In genomic region chr15:101182676-101183075, GRCm38 (mm10) we compare ENCODE assay signal across 19 mouse cellular contexts. TPM values are rescaled to one million over a fixed set of nuclear protein-coding genes. Genes with fewer than 3 reads are reported as not detected.
DNase-seq lines count a peak whose midpoint lies in the region; ATAC-seq and TF ChIP-seq lines count a peak whose summit lies in the region.
"Had no signal": no experiment of that assay in that cellular context is flagged by ENCODE, and none has a peak within 500 bp of the region (broad histone marks: within the 10 kb centered on the region; RNA-seq: fewer than 3 reads in every experiment).

No protein-coding gene starts in this region.

- peaks cover 29% of the 10 kb centered on the region for H3K36me3 ChIP-seq in hindbrain, embryonic 10.5 days
- H3K36me3 ChIP-seq in hindbrain, embryonic 14.5 days (replicated peaks; ENCODE audit: control insufficient read depth, insufficient read depth): 0 out of 2 replicates have a peak, but pooled peaks cover 3% of the 10 kb centered on the region
- no peaks in the 10 kb centered on the region for H3K36me3 ChIP-seq in neural tube, embryonic 11.5 days (ENCODE audit: control insufficient read depth, insufficient read depth, low read length)
- no peaks in the 10 kb centered on the region for H3K36me3 ChIP-seq in intestine, postnatal 0 days (ENCODE audit: control insufficient read depth, insufficient read depth)
- 0 out of 2 replicates have a peak, but pooled peaks cover 2% of the 10 kb centered on the region for H3K36me3 ChIP-seq in stomach, postnatal 0 days (ENCODE audit: control insufficient read depth, insufficient read depth, low read length)
- H3K36me3 ChIP-seq: G1E had no signal

- no peaks in the 10 kb centered on the region for H3K27me3 ChIP-seq in hindbrain, embryonic 10.5 days (ENCODE audit: insufficient read depth, poor library complexity, severe bottlenecking)
- H3K27me3 ChIP-seq in hindbrain, embryonic 14.5 days (ENCODE audit: control insufficient read depth, insufficient read depth, low read length): no peaks in the 10 kb centered on the region
- no peaks in the 10 kb centered on the region for H3K27me3 ChIP-seq in neural tube, embryonic 11.5 days (ENCODE audit: control insufficient read depth, insufficient read depth, low read length)
- H3K27me3 ChIP-seq in intestine, postnatal 0 days (replicated peaks; ENCODE audit: control insufficient read depth, insufficient read depth, low read length): no peaks in the 10 kb centered on the region
- no peaks in the 10 kb centered on the region for H3K27me3 ChIP-seq in stomach, postnatal 0 days (ENCODE audit: control insufficient read depth, insufficient read depth, low read length)
- H3K27me3 ChIP-seq: midbrain, embryonic 12.5 days had no signal

- DNase-seq in hindbrain, embryonic 10.5 days (ENCODE audit: low spot score): no peak
- DNase-seq in hindbrain, embryonic 14.5 days (ENCODE audit: low spot score): no peak
- DNase-seq in neural tube, embryonic 11.5 days (ENCODE audit: low spot score): no peak
- DNase-seq in neural tube, embryonic 10.5 days (ENCODE audit: extremely low spot score, low spot score): no peak
- no peak for DNase-seq in stomach, postnatal 0 days (ENCODE audit: low spot score)
- no peak for DNase-seq in ovary, postnatal 10 days (ENCODE audit: low spot score)
- no peak for DNase-seq in thymus, postnatal 10 days (ENCODE audit: low spot score in 2 of 2)
- DNase-seq: B cell, adult 2 months; cerebellum, postnatal 14 days; heart, adult 2 months; heart, postnatal 14 days; kidney, adult 8-10 months; layer of hippocampus, adult 9-11 months; liver, postnatal 0 days; right cerebral cortex, adult 18-20 months; thymus, postnatal 4 days had no signal

- TF ChIP-seq EP300 in stomach, postnatal 0 days (optimal IDR thresholded peaks at IDR 0.05): no peak

- 0 out of 2 replicates have a peak, but pooled peaks cover 8% of the 10 kb centered on the region for H3K9me3 ChIP-seq in hindbrain, embryonic 10.5 days
- H3K9me3 ChIP-seq in hindbrain, embryonic 14.5 days (ENCODE audit: control insufficient read depth, low read length): no peaks in the 10 kb centered on the region; the same call in 1 of the 2 replicates
- no peaks in the 10 kb centered on the region for H3K9me3 ChIP-seq in neural tube, embryonic 11.5 days (ENCODE audit: control insufficient read depth, low read length)
- H3K9me3 ChIP-seq in intestine, postnatal 0 days (ENCODE audit: control insufficient read depth): no peaks in the 10 kb centered on the region
- H3K9me3 ChIP-seq in stomach, postnatal 0 days (ENCODE audit: control insufficient read depth, low read length): no peaks in the 10 kb centered on the region
- H3K9me3 ChIP-seq: midbrain, embryonic 12.5 days had no signal

- no peak overlapping the region for H3K4me3 ChIP-seq in hindbrain, embryonic 10.5 days
- H3K4me3 ChIP-seq in hindbrain, embryonic 14.5 days (replicated peaks; ENCODE audit: low read length): no peak overlapping the region
- H3K4me3 ChIP-seq in neural tube, embryonic 11.5 days (ENCODE audit: low read depth, low read length): no peak overlapping the region
- H3K4me3 ChIP-seq in intestine, postnatal 0 days (ENCODE audit: low read depth, low read length): no peak overlapping the region
- H3K4me3 ChIP-seq in stomach, postnatal 0 days (ENCODE audit: low read depth, low read length): no peak overlapping the region
- H3K4me3 ChIP-seq: heart, adult 2 months; midbrain, embryonic 12.5 days had no signal

- H3K4me1 ChIP-seq in hindbrain, embryonic 10.5 days (replicated peaks): peaks cover 48% of the 10 kb centered on the region
- H3K4me1 ChIP-seq in hindbrain, embryonic 14.5 days (replicated peaks; ENCODE audit: control insufficient read depth, insufficient read depth, low read length): peaks cover 30% of the 10 kb centered on the region
- H3K4me1 ChIP-seq in neural tube, embryonic 11.5 days (ENCODE audit: control insufficient read depth, insufficient read depth, low read length): peaks cover 20% of the 10 kb centered on the region
- peaks cover 20% of the 10 kb centered on the region for H3K4me1 ChIP-seq in intestine, postnatal 0 days (replicated peaks; ENCODE audit: control insufficient read depth, insufficient read depth, low read length)
- peaks cover 13% of the 10 kb centered on the region for H3K4me1 ChIP-seq in stomach, postnatal 0 days (replicated peaks; ENCODE audit: control insufficient read depth, insufficient read depth)

- no peak overlapping the region for H3K9ac ChIP-seq in hindbrain, embryonic 14.5 days
- H3K9ac ChIP-seq in neural tube, embryonic 11.5 days (ENCODE audit: low read length): no peak overlapping the region
- H3K9ac ChIP-seq in intestine, postnatal 0 days (ENCODE audit: low read depth, low read length): no peak overlapping the region
- no peak overlapping the region for H3K9ac ChIP-seq in stomach, postnatal 0 days (ENCODE audit: low read length)
- H3K9ac ChIP-seq: liver, postnatal 0 days; midbrain, embryonic 12.5 days had no signal

- H3K4me2 ChIP-seq in hindbrain, embryonic 14.5 days (replicated peaks): no peak overlapping the region
- no peak overlapping the region for H3K4me2 ChIP-seq in neural tube, embryonic 11.5 days (ENCODE audit: low read depth)
- H3K4me2 ChIP-seq in intestine, postnatal 0 days (replicated peaks; ENCODE audit: low read depth): no peak overlapping the region; the same call in 1 of the 2 replicates
- no peak overlapping the region for H3K4me2 ChIP-seq in stomach, postnatal 0 days (replicated peaks; ENCODE audit: low read depth)
- H3K4me2 ChIP-seq: midbrain, embryonic 12.5 days had no signal

- H3K27ac ChIP-seq in hindbrain, embryonic 10.5 days: peak overlapping the region; percentile 8; the same call in 1 of the 2 replicates
- H3K27ac ChIP-seq in hindbrain, embryonic 14.5 days: no peak overlapping the region
- H3K27ac ChIP-seq in neural tube, embryonic 11.5 days (ENCODE audit: low read depth, low read length): no peak overlapping the region
- H3K27ac ChIP-seq in intestine, postnatal 0 days (ENCODE audit: low read depth, low read length): peak overlapping the region; percentile 70
- H3K27ac ChIP-seq in stomach, postnatal 0 days (replicated peaks): peak overlapping the region; percentile 86
- H3K27ac ChIP-seq: heart, adult 2 months; midbrain, embryonic 12.5 days had no signal

- no peak for ATAC-seq in hindbrain, embryonic 14.5 days (ENCODE audit: low FRiP score)
- peak; percentile 48; the same call in 1 of the 2 replicates for ATAC-seq in neural tube, embryonic 11.5 days (ENCODE audit: insufficient read depth, low FRiP score, low TSS enrichment)
- peak; percentile 56 for ATAC-seq in intestine, postnatal 0 days
- peak; percentile 47 for ATAC-seq in stomach, postnatal 0 days (ENCODE audit: low FRiP score, low TSS enrichment)
- ATAC-seq: liver, postnatal 0 days had no signal

- WGBS in hindbrain, embryonic 10.5 days: 77% methylated on average over 5 of the region's 5 CpGs
- 37% methylated on average over 5 of the region's 5 CpGs for WGBS in hindbrain, embryonic 14.5 days
- 14% methylated on average over 5 of the region's 5 CpGs for WGBS in neural tube, embryonic 11.5 days
- WGBS in intestine, postnatal 0 days: 26% methylated on average over 5 of the region's 5 CpGs
- 17% methylated on average over 5 of the region's 5 CpGs for WGBS in stomach, postnatal 0 days

- TF ChIP-seq CTCF in intestine, postnatal 0 days (IDR thresholded peaks at IDR 0.05; ENCODE audit: low read depth): no peak
- no peak for TF ChIP-seq CTCF in stomach, postnatal 0 days (IDR thresholded peaks at IDR 0.05; ENCODE audit: low read depth)

RNA-seq across cellular contexts. Expression of gene Acvr1b, which starts 8.8 kb away (rescaled TPM):
- 6.3 and 10.9 TPM in 2 replicates for polyA plus RNA-seq in hindbrain, embryonic 10.5 days (2016; fragmentation: Nextera tagmentation; extraction: Ambion mirVana)
- polyA plus RNA-seq in hindbrain, embryonic 14.5 days (2014; fragmentation: Nextera tagmentation; extraction: Ambion mirVana): 30.0 and 35.7 TPM in 2 replicates
- 16.6 and 17.4 TPM in 2 replicates for polyA plus RNA-seq in neural tube, embryonic 11.5 days (2014; fragmentation: Nextera tagmentation; extraction: Ambion mirVana)
- polyA plus RNA-seq in intestine, postnatal 0 days (2015; fragmentation: Nextera tagmentation; extraction: Ambion mirVana): 6.0 and 6.8 TPM in 2 replicates
- 6.9 and 8.1 TPM in 2 replicates for polyA plus RNA-seq in stomach, postnatal 0 days (2015; fragmentation: Nextera tagmentation; extraction: Ambion mirVana)
- polyA plus RNA-seq: G1E had no signal

RNA-seq across cellular contexts. Expression of gene Grasp, which starts 41.3 kb away (rescaled TPM):
- 5.5 and 5.8 TPM in 2 replicates for polyA plus RNA-seq in hindbrain, embryonic 10.5 days (2016; fragmentation: Nextera tagmentation; extraction: Ambion mirVana)
- 1.6 and 2.5 TPM in 2 replicates for polyA plus RNA-seq in hindbrain, embryonic 14.5 days (2014; fragmentation: Nextera tagmentation; extraction: Ambion mirVana)
- polyA plus RNA-seq in neural tube, embryonic 11.5 days (2014; fragmentation: Nextera tagmentation; extraction: Ambion mirVana): 6.6 TPM in 2 replicates
- polyA plus RNA-seq in intestine, postnatal 0 days (2015; fragmentation: Nextera tagmentation; extraction: Ambion mirVana): 1.7 and 2.0 TPM in 2 replicates
- polyA plus RNA-seq in stomach, postnatal 0 days (2015; fragmentation: Nextera tagmentation; extraction: Ambion mirVana): 2.0 TPM in 2 replicates

RNA-seq across cellular contexts. Expression of gene Acvrl1, which starts 54.4 kb away (rescaled TPM):
- polyA plus RNA-seq in hindbrain, embryonic 10.5 days (2016; fragmentation: Nextera tagmentation; extraction: Ambion mirVana): 8.7 and 10.8 TPM in 2 replicates
- 5.7 and 6.2 TPM in 2 replicates for polyA plus RNA-seq in hindbrain, embryonic 14.5 days (2014; fragmentation: Nextera tagmentation; extraction: Ambion mirVana)
- 5.1 and 5.2 TPM in 2 replicates for polyA plus RNA-seq in neural tube, embryonic 11.5 days (2014; fragmentation: Nextera tagmentation; extraction: Ambion mirVana)
- polyA plus RNA-seq in intestine, postnatal 0 days (2015; fragmentation: Nextera tagmentation; extraction: Ambion mirVana): 13.8 and 14.6 TPM in 2 replicates
- polyA plus RNA-seq in stomach, postnatal 0 days (2015; fragmentation: Nextera tagmentation; extraction: Ambion mirVana): 13.5 and 15.2 TPM in 2 replicates

Comparison
In these comparisons a context has a peak if more than half of its experiments do, and no peak if none do; other contexts are left out.
1. H3K27ac ChIP-seq: peak in hindbrain, embryonic 10.5 days (single experiment), intestine, postnatal 0 days (single experiment) and stomach, postnatal 0 days (single experiment); none in hindbrain, embryonic 14.5 days (single experiment) and neural tube, embryonic 11.5 days (single experiment).